Mouse (Mus musculus): Measurements from ENCODE around the gene Igsf3.

- no peak for TF ChIP-seq ZNF384 (IDR thresholded peaks at IDR 0.05; ENCODE audit: low read depth, low read length)
- no peak for TF ChIP-seq HCFC1 (IDR thresholded peaks at IDR 0.05; ENCODE audit: borderline replicate concordance, insufficient read depth, low read length)
- no peak for TF ChIP-seq MAFK (IDR thresholded peaks at IDR 0.05; ENCODE audit: insufficient read depth, low read depth, low read length)
Measured at GRCm38 (mm10) chr3:101355702-101356101, 21.2 kb upstream of the Igsf3 start.

Measured in ES-E14 (cell line).